12 mouse cellular contexts compared by ENCODE assay signal in the genomic region with DNA sequence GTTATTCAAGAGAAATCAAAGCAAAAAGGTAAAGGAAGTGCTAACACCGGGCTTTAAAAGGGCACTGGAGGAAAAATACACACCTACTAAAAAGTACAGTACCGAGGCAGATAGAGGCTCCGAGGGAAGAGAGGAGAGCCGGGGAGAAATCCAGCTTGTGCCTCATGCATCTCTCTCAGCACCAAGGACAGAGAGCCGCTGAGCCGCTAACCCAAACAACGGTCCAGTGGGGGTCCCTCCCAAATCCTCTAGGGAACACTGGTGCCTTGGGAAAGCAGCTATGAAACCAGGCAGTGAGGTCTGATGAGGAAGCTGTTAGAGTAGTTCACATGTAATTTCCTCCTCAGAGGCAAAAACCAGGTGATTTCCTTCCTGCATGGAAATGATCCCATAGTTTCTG. TPM values are rescaled to one million over a fixed set of nuclear protein-coding genes. Genes with fewer than 3 reads are reported as not detected.
DNase-seq lines count a peak whose midpoint lies in the region; ATAC-seq lines count a peak whose summit lies in the region.
"Had no signal": no experiment of that assay in that cellular context is flagged by ENCODE, and none has a peak within 500 bp of the region (broad histone marks: within the 10 kb centered on the region; RNA-seq: fewer than 3 reads in every experiment).

A gene (plus strand): TSS at position 276 of the 400 bp plus-strand sequence.

- H3K4me3 ChIP-seq in hindbrain, embryonic 16.5 days (ENCODE audit: low read length), result no peak within 1 kb of the TSS
- H3K4me3 ChIP-seq in hindbrain, embryonic 12.5 days, result no peak within 1 kb of the TSS
- no peak within 1 kb of the TSS for H3K4me3 ChIP-seq in limb, embryonic 10.5 days

- no peak within 1 kb of the TSS for H3K27ac ChIP-seq in hindbrain, embryonic 16.5 days (ENCODE audit: low read depth, low read length)
- no peak within 1 kb of the TSS for H3K27ac ChIP-seq in hindbrain, embryonic 12.5 days
- H3K27ac ChIP-seq in limb, embryonic 10.5 days, result no peak within 1 kb of the TSS

- H3K9me3 ChIP-seq in hindbrain, embryonic 16.5 days (ENCODE audit: control insufficient read depth, low read length), result no peaks in the 10 kb centered on the region
- H3K9me3 ChIP-seq in hindbrain, embryonic 12.5 days (replicated peaks), result no peaks in the 10 kb centered on the region
- H3K9me3 ChIP-seq in limb, embryonic 10.5 days (replicated peaks), result no peaks in the 10 kb centered on the region

- peak; percentile 5 for DNase-seq in NIH3T3 (ENCODE audit: low read depth)
- DNase-seq in embryo, embryonic 10.5 days (ENCODE audit: low spot score), result peak; percentile 55
- peak; percentile 43 for DNase-seq in limb, embryonic 10.5 days (ENCODE audit: low spot score)
- DNase-seq in spleen, postnatal 4 days (ENCODE audit: low spot score in 2 of 2), result no peak
- DNase-seq in urinary bladder, postnatal 10 days (ENCODE audit: low spot score), result no peak
- DNase-seq: cerebellum, postnatal 25 days; thymus, postnatal 14 days had no signal

- no peaks in the 10 kb centered on the region for H3K36me3 ChIP-seq in hindbrain, embryonic 16.5 days (ENCODE audit: control insufficient read depth, insufficient read depth, low read length)
- no peaks in the 10 kb centered on the region for H3K36me3 ChIP-seq in hindbrain, embryonic 12.5 days
- no peaks in the 10 kb centered on the region for H3K36me3 ChIP-seq in limb, embryonic 10.5 days

- H3K4me2 ChIP-seq in hindbrain, embryonic 16.5 days (ENCODE audit: low read length), result peak within 1 kb of the TSS; percentile 31
- no peak within 1 kb of the TSS for H3K4me2 ChIP-seq in hindbrain, embryonic 12.5 days (replicated peaks)

- 14% methylated on average over 7 of the region's 7 CpGs for WGBS in hindbrain, embryonic 16.5 days
- 19% methylated on average over 7 of the region's 7 CpGs for WGBS in hindbrain, embryonic 12.5 days
- 12% methylated on average over 7 of the region's 7 CpGs for WGBS in limb, embryonic 10.5 days

- H3K4me1 ChIP-seq in hindbrain, embryonic 16.5 days (ENCODE audit: control insufficient read depth, insufficient read depth, low read depth, low read length), result no peaks in the 10 kb centered on the region
- no peaks in the 10 kb centered on the region for H3K4me1 ChIP-seq in hindbrain, embryonic 12.5 days
- peaks cover 5% of the 10 kb centered on the region; the same call in 1 of the 2 replicates for H3K4me1 ChIP-seq in limb, embryonic 10.5 days

- no peaks in the 10 kb centered on the region for H3K27me3 ChIP-seq in hindbrain, embryonic 16.5 days (replicated peaks; ENCODE audit: control insufficient read depth, insufficient read depth, low read length)
- no peaks in the 10 kb centered on the region for H3K27me3 ChIP-seq in hindbrain, embryonic 12.5 days
- no peaks in the 10 kb centered on the region for H3K27me3 ChIP-seq in limb, embryonic 10.5 days (ENCODE audit: low read depth, poor library complexity, severe bottlenecking)

- no peak for ATAC-seq in hindbrain, embryonic 16.5 days
- no peak for ATAC-seq in hindbrain, embryonic 12.5 days (ENCODE audit: low FRiP score)
- ATAC-seq in granulocyte monocyte progenitor cell, adult 5-6 weeks (replicated peaks; ENCODE audit: poor library complexity, severe bottlenecking), result no peak

- H3K9ac ChIP-seq in hindbrain, embryonic 16.5 days (ENCODE audit: low read depth, low read length), result no peak within 1 kb of the TSS
- H3K9ac ChIP-seq in hindbrain, embryonic 12.5 days, result no peak within 1 kb of the TSS

RNA-seq across cellular contexts. Expression of the gene that starts here (rescaled TPM):
- not detected in 2 replicates for polyA plus RNA-seq in hindbrain, embryonic 16.5 days (2015; fragmentation: Nextera tagmentation; extraction: Ambion mirVana)
- not detected in 2 replicates for polyA plus RNA-seq in hindbrain, embryonic 12.5 days (2016; fragmentation: Nextera tagmentation; extraction: Ambion mirVana)
- not detected in 2 replicates for polyA plus RNA-seq in limb, embryonic 10.5 days (2016; fragmentation: Nextera tagmentation; extraction: Ambion mirVana)
- total RNA-seq in granulocyte monocyte progenitor cell, adult 5-6 weeks (2014; fragmentation: Nextera tagmentation), result not detected in 2 replicates
- not detected in 2 replicates for total RNA-seq in granulocyte monocyte progenitor cell, adult 5-6 weeks (2017)
- total RNA-seq: gastrocnemius, postnatal 4 days; megakaryocyte progenitor cell, adult 5-6 weeks had no signal

Comparison
In these comparisons a context has a peak if more than half of its experiments do, and no peak if none do; other contexts are left out.
1. Peak in DNase-seq in limb, embryonic 10.5 days; RNA of the gene not detected or under 1 TPM.
2. DNase-seq: peak in NIH3T3 (single experiment) and embryo, embryonic 10.5 days (single experiment); none in spleen, postnatal 4 days (0 of 2) and urinary bladder, postnatal 10 days (single experiment).